Mouse (Mus musculus): ENCODE measurements around the gene Pik3cb.
A peak's percentile ranks its signal among the peaks of the same experiment; 100 is the strongest.

Gene Pik3cb

GRCm38 (mm10) chr9:99081718-99082117, 58.7 kb downstream of the Pik3cb start:
- DNase-seq (ENCODE audit: low spot score in 2 of 2), result no peak

GRCm38 (mm10) chr9:99081308-99081707, 59.1 kb downstream of the Pik3cb start:
- no peak for DNase-seq (ENCODE audit: low spot score in 2 of 2)

GRCm38 (mm10) chr9:99080657-99081056, 59.8 kb downstream of the Pik3cb start:
- no peak for DNase-seq (ENCODE audit: low spot score in 2 of 2)

- no peak for DNase-seq (ENCODE audit: low spot score in 2 of 2)
Measured at GRCm38 (mm10) chr9:99074462-99074861, 66.0 kb downstream of the Pik3cb start.

- DNase-seq (ENCODE audit: low spot score in 2 of 2), result no peak
Measured at GRCm38 (mm10) chr9:99072538-99072937, 67.9 kb downstream of the Pik3cb start.

- DNase-seq (ENCODE audit: low spot score in 2 of 2), result no peak
Measured at GRCm38 (mm10) chr9:99065311-99065710, 75.1 kb downstream of the Pik3cb start.

GRCm38 (mm10) chr9:99064216-99064615, 76.2 kb downstream of the Pik3cb start:
- no peak for DNase-seq (ENCODE audit: low spot score in 2 of 2)

GRCm38 (mm10) chr9:99062544-99062943, 77.9 kb downstream of the Pik3cb start:
- peak; percentile 47 to 80 for DNase-seq (ENCODE audit: low spot score in 2 of 2)

- no peak for DNase-seq (ENCODE audit: low spot score in 2 of 2)
Measured at GRCm38 (mm10) chr9:99057751-99058150, 82.7 kb downstream of the Pik3cb start.

GRCm38 (mm10) chr9:99049760-99050159, 90.7 kb downstream of the Pik3cb start:
- no peak for DNase-seq (ENCODE audit: low spot score in 2 of 2)

- peak in 1 of 2 experiments; percentile 44 for DNase-seq (ENCODE audit: low spot score in 2 of 2)
Measured at GRCm38 (mm10) chr9:99048724-99049250, 91.6 kb downstream of the Pik3cb start.

- no peak for DNase-seq (ENCODE audit: low spot score in 2 of 2)
Measured at GRCm38 (mm10) chr9:99044761-99045160, 95.7 kb downstream of the Pik3cb start.

- no peak for DNase-seq (ENCODE audit: low spot score in 2 of 2)
Measured at GRCm38 (mm10) chr9:99042641-99043040, 97.8 kb downstream of the Pik3cb start.

- peak in 1 of 2 experiments; percentile 47 for DNase-seq (ENCODE audit: low spot score in 2 of 2)
Measured at GRCm38 (mm10) chr9:99041994-99042393, 98.4 kb downstream of the Pik3cb start.

- DNase-seq (ENCODE audit: low spot score in 2 of 2), result no peak
Measured at GRCm38 (mm10) chr9:99035575-99035974, 104.8 kb downstream of the Pik3cb start, which contains the start of gene Gm1123. TSS of gene Gm1123 (minus strand) at chr9:99035715.

GRCm38 (mm10) chr9:99034111-99034510, 106.3 kb downstream of the Pik3cb start:
- no peak for DNase-seq (ENCODE audit: low spot score in 2 of 2)

GRCm38 (mm10) chr9:99032031-99032430, 108.4 kb downstream of the Pik3cb start:
- no peak for DNase-seq (ENCODE audit: low spot score in 2 of 2)

GRCm38 (mm10) chr9:99021751-99022150, 118.7 kb downstream of the Pik3cb start:
- DNase-seq (ENCODE audit: low spot score in 2 of 2), result no peak

GRCm38 (mm10) chr9:99021166-99021565, 119.3 kb downstream of the Pik3cb start:
- DNase-seq (ENCODE audit: low spot score in 2 of 2), result no peak

- DNase-seq (ENCODE audit: low spot score in 2 of 2), result no peak
Measured at GRCm38 (mm10) chr9:99017679-99018078, 122.7 kb downstream of the Pik3cb start.

- no peak for DNase-seq (ENCODE audit: low spot score in 2 of 2)
Measured at GRCm38 (mm10) chr9:99016759-99017158, 123.7 kb downstream of the Pik3cb start.

- DNase-seq (ENCODE audit: low spot score in 2 of 2), result no peak
Measured at GRCm38 (mm10) chr9:99016301-99016700, 124.1 kb downstream of the Pik3cb start.

- DNase-seq (ENCODE audit: low spot score in 2 of 2), result no peak
Measured at GRCm38 (mm10) chr9:99009898-99010199, 130.6 kb downstream of the Pik3cb start.

Data from urinary bladder, postnatal 4 days (tissue).